Mouse (Mus musculus): ENCODE data around the gene Rhbdl1.
A peak's percentile ranks its signal among the peaks of the same experiment; 100 is the strongest.

DNA sequence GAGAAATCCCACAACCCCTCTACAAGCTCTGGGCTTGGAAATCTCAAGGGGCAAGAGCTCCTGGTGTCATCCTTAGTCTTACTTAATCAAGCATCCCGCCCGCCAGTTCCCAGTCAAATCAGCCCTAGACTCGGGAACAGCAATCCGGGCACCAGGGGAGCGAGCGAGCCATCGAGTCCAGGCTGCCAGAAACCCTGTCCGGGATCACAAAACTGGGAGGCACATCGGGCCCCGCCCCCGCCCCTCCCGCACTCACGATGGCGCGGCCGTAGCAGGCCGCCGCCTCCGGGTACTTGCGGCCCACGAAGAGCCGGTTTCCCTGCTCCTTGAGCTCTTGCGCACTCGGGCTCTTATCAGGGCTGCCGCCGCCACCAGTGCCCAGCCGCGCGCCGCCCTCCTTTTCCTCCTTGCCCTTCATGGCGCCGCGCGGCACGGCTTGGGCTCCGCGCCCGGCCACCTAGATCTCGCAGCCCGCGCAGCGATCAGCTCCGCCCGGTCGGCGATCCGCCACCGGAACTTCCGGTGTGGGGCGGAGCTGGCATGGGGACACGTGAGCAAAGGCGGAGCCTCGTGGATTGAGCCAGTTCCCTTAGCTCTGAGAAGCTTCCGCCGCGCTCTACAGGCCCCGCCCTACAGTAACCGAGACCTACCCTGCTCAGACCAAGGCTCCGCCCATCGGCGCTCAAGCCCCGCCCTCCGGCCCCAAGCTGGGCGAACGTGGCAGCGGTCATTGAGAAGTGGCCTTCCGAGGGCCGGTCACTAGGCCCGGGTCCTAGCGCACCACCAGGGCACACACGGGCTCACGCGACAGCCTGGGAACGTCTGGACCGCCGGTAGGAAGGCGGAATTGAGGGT is 4.4 kb downstream of the Rhbdl1 start:
- TF ChIP-seq MAFK (IDR thresholded peaks at IDR 0.05; ENCODE audit: insufficient read depth, low read depth, low read length) (no peak), ZC3H11A (IDR thresholded peaks at IDR 0.05; ENCODE audit: borderline replicate concordance, low read depth, low read length) (no peak), ZNF384 (IDR thresholded peaks at IDR 0.05; ENCODE audit: low read depth, low read length) (no peak), HCFC1 (IDR thresholded peaks at IDR 0.05; ENCODE audit: borderline replicate concordance, insufficient read depth, low read length) (peak; percentile 71)

Measured in ES-E14 (cell line).